Mouse (Mus musculus): ENCODE measurements around the gene Slc22a17. TPM values are rescaled to one million over a fixed set of nuclear protein-coding genes. Genes with fewer than 3 reads are reported as not detected.

Gene Slc22a17
- polyA plus RNA-seq, 1 experiment from 2014 or later = 158 TPM

- no peaks in the 10 kb centered on the region for H3K9me3 ChIP-seq
- H3K9ac ChIP-seq = no peak overlapping the region
- no peak overlapping the region for H3K27ac ChIP-seq
- H3K4me3 ChIP-seq = no peak overlapping the region
- H3K4me1 ChIP-seq (replicated peaks) = peaks cover 21% of the 10 kb centered on the region
- H3K4me2 ChIP-seq = no peak overlapping the region
- ATAC-seq (ENCODE audit: low FRiP score) = no peak
- WGBS = 90% methylated on average over 16 of the region's 16 CpGs
- H3K36me3 ChIP-seq = no peaks in the 10 kb centered on the region
- H3K27me3 ChIP-seq = 0 out of 2 replicates have a peak, but pooled peaks cover 6% of the 10 kb centered on the region
Measured at GRCm38 (mm10) chr14:54937361-54938182, 24.6 kb upstream of the Slc22a17 start.

GRCm38 (mm10) chr14:54936831-54937160 is 23.9 kb upstream of the Slc22a17 start:
- no peaks in the 10 kb centered on the region for H3K9me3 ChIP-seq
- H3K4me3 ChIP-seq = no peak overlapping the region
- WGBS = 52% methylated on average over 6 of the region's 6 CpGs
- H3K36me3 ChIP-seq = no peaks in the 10 kb centered on the region
- ATAC-seq (ENCODE audit: low FRiP score) = no peak
- H3K4me2 ChIP-seq = peak overlapping the region; percentile 6; the same call in 1 of the 2 replicates
- H3K4me1 ChIP-seq (replicated peaks) = peaks cover 22% of the 10 kb centered on the region
- H3K27me3 ChIP-seq = 0 out of 2 replicates have a peak, but pooled peaks cover 6% of the 10 kb centered on the region
- peak overlapping the region; percentile 21; the same call in 1 of the 2 replicates for H3K9ac ChIP-seq
- H3K27ac ChIP-seq = peak overlapping the region; percentile 75

GRCm38 (mm10) chr14:54935904-54936830 is 23.2 kb upstream of the Slc22a17 start, which contains the start of gene Cmtm5:
Gene Cmtm5, plus strand, starts transcription at chr14:54936261.
- H3K4me2 ChIP-seq = peak within 1 kb of the TSS; percentile 6; the same call in 1 of the 2 replicates
- 25% methylated on average over 8 of the region's 8 CpGs for WGBS
- no peaks in the 10 kb centered on the region for H3K36me3 ChIP-seq
- no peak within 1 kb of the TSS for H3K4me3 ChIP-seq
- ATAC-seq (ENCODE audit: low FRiP score) = peak; percentile 55
- H3K9ac ChIP-seq = peak within 1 kb of the TSS; percentile 21
- 0 out of 2 replicates have a peak, but pooled peaks cover 4% of the 10 kb centered on the region for H3K27me3 ChIP-seq
- H3K9me3 ChIP-seq = no peaks in the 10 kb centered on the region
- peaks cover 22% of the 10 kb centered on the region for H3K4me1 ChIP-seq (replicated peaks)
- peak within 1 kb of the TSS; percentile 75 for H3K27ac ChIP-seq

- Histone ChIP-seq H3K27me3 (peaks cover 10% of the 10 kb centered on the region; the same call in 1 of the 2 replicates), H3K4me1 (replicated peaks) (peaks cover 32% of the 10 kb centered on the region), H3K9me3 (no peaks in the 10 kb centered on the region), H3K4me3 (no peak within 1 kb of the TSS), H3K36me3 (no peaks in the 10 kb centered on the region), H3K27ac (no peak within 1 kb of the TSS), H3K4me2 (peak within 1 kb of the TSS; percentile 23), H3K9ac (peak within 1 kb of the TSS; percentile 26; the same call in 1 of the 2 replicates)
- ATAC-seq (ENCODE audit: low FRiP score) = no peak
- 24% methylated on average over 6 of the region's 6 CpGs for WGBS
Measured at GRCm38 (mm10) chr14:54932645-54933150, 19.8 kb upstream of the Slc22a17 start, which contains the start of gene Il25. Gene Il25, plus strand, starts transcription at chr14:54932695.

GRCm38 (mm10) chr14:54930431-54930830 is 17.5 kb upstream of the Slc22a17 start:
- H3K9ac ChIP-seq = no peak overlapping the region
- peaks cover 40% of the 10 kb centered on the region for H3K4me1 ChIP-seq (replicated peaks)
- 19% methylated on average over 2 of the region's 2 CpGs for WGBS
- no peak overlapping the region for H3K4me2 ChIP-seq
- peaks cover 7% of the 10 kb centered on the region; the same call in 1 of the 2 replicates for H3K27me3 ChIP-seq
- no peaks in the 10 kb centered on the region for H3K36me3 ChIP-seq
- no peaks in the 10 kb centered on the region for H3K9me3 ChIP-seq
- H3K27ac ChIP-seq = no peak overlapping the region; the same call in 1 of the 2 replicates
- ATAC-seq (ENCODE audit: low FRiP score) = no peak
- H3K4me3 ChIP-seq = no peak overlapping the region

GRCm38 (mm10) chr14:54929801-54930200 is 16.9 kb upstream of the Slc22a17 start:
- Histone ChIP-seq H3K4me3 (no peak overlapping the region), H3K4me2 (no peak overlapping the region), H3K27ac (no peak overlapping the region), H3K27me3 (peaks cover 7% of the 10 kb centered on the region; the same call in 1 of the 2 replicates), H3K9ac (no peak overlapping the region), H3K9me3 (no peaks in the 10 kb centered on the region), H3K4me1 (replicated peaks) (peaks cover 46% of the 10 kb centered on the region), H3K36me3 (no peaks in the 10 kb centered on the region)
- no peak for ATAC-seq (ENCODE audit: low FRiP score)
- WGBS = 74% methylated on average over 5 of the region's 5 CpGs

- H3K4me2 ChIP-seq = peak overlapping the region; percentile 94
- WGBS = 20% methylated on average over 7 of the region's 7 CpGs
- H3K27ac ChIP-seq = peak overlapping the region; percentile 90
- H3K27me3 ChIP-seq = peaks cover 7% of the 10 kb centered on the region; the same call in 1 of the 2 replicates
- peak overlapping the region; percentile 58 for H3K4me3 ChIP-seq
- no peaks in the 10 kb centered on the region for H3K9me3 ChIP-seq
- H3K4me1 ChIP-seq (replicated peaks) = peaks cover 45% of the 10 kb centered on the region
- H3K36me3 ChIP-seq = no peaks in the 10 kb centered on the region
- ATAC-seq (ENCODE audit: low FRiP score) = no peak
- peak overlapping the region; percentile 87; the same call in 1 of the 2 replicates for H3K9ac ChIP-seq
Measured at GRCm38 (mm10) chr14:54927296-54927695, 14.4 kb upstream of the Slc22a17 start.

- peak overlapping the region; percentile 87 for H3K9ac ChIP-seq
- peak; percentile 67 for ATAC-seq (ENCODE audit: low FRiP score)
- H3K4me3 ChIP-seq = peak overlapping the region; percentile 58
- peaks cover 45% of the 10 kb centered on the region for H3K4me1 ChIP-seq (replicated peaks)
- WGBS = under 1% methylated on average over 46 of the region's 58 CpGs
- H3K27me3 ChIP-seq = peaks cover 7% of the 10 kb centered on the region; the same call in 1 of the 2 replicates
- peak overlapping the region; percentile 94 for H3K4me2 ChIP-seq
- H3K9me3 ChIP-seq = peaks cover under 1% of the 10 kb centered on the region; the same call in 1 of the 2 replicates
- H3K36me3 ChIP-seq = peaks cover 7% of the 10 kb centered on the region
- peak overlapping the region; percentile 90 for H3K27ac ChIP-seq
Measured at GRCm38 (mm10) chr14:54926401-54927158, 13.6 kb upstream of the Slc22a17 start.

- Histone ChIP-seq H3K27me3 (peaks cover 7% of the 10 kb centered on the region; the same call in 1 of the 2 replicates), H3K9ac (peak within 1 kb of the TSS; percentile 87), H3K4me2 (peak within 1 kb of the TSS; percentile 94), H3K36me3 (peaks cover 16% of the 10 kb centered on the region), H3K4me1 (replicated peaks) (peaks cover 43% of the 10 kb centered on the region), H3K4me3 (peak within 1 kb of the TSS; percentile 58), H3K27ac (peak within 1 kb of the TSS; percentile 90), H3K9me3 (peaks cover 10% of the 10 kb centered on the region)
- peak; percentile 76 for ATAC-seq (ENCODE audit: low FRiP score)
- 1% methylated on average over 51 of the region's 57 CpGs for WGBS
Measured at GRCm38 (mm10) chr14:54925349-54926342, 12.7 kb upstream of the Slc22a17 start, which contains the start of gene Efs. Gene Efs, minus strand, starts transcription at chr14:54926126.

GRCm38 (mm10) chr14:54924641-54925348 is 11.9 kb upstream of the Slc22a17 start:
- H3K27me3 ChIP-seq = peaks cover 7% of the 10 kb centered on the region; the same call in 1 of the 2 replicates
- peak overlapping the region; percentile 94 for H3K4me2 ChIP-seq
- WGBS = 14% methylated on average over 7 of the region's 7 CpGs
- peaks cover 11% of the 10 kb centered on the region for H3K9me3 ChIP-seq
- peaks cover 24% of the 10 kb centered on the region for H3K36me3 ChIP-seq
- peak overlapping the region; percentile 90 for H3K27ac ChIP-seq
- ATAC-seq (ENCODE audit: low FRiP score) = no peak; the same call in 1 of the 2 replicates
- H3K4me3 ChIP-seq = peak overlapping the region; percentile 58
- peak overlapping the region; percentile 87 for H3K9ac ChIP-seq
- peaks cover 37% of the 10 kb centered on the region for H3K4me1 ChIP-seq (replicated peaks)

Data from hindbrain, embryonic 13.5 days (tissue).